Mouse (Mus musculus): ENCODE data around the gene Igsf11. TPM values are rescaled to one million over a fixed set of nuclear protein-coding genes. Genes with fewer than 3 reads are reported as not detected.

The Igsf11 gene
- polyA plus RNA-seq, 1 experiment from 2014 or later, result 2.5 TPM

GRCm38 (mm10) chr16:39056961-39057360, 164.5 kb downstream of the Igsf11 start:
- no peak overlapping the region for H3K9ac ChIP-seq (replicated peaks; ENCODE audit: low read length)
- DNase-seq, result no peak
- no peaks in the 10 kb centered on the region for H3K4me1 ChIP-seq (ENCODE audit: control insufficient read depth, insufficient read depth, low read length)
- ATAC-seq (ENCODE audit: low FRiP score, low TSS enrichment), result no peak
- H3K27ac ChIP-seq (replicated peaks; ENCODE audit: low read depth, low read length), result no peak overlapping the region
- no peaks in the 10 kb centered on the region for H3K9me3 ChIP-seq (ENCODE audit: control insufficient read depth, low read length)
- H3K36me3 ChIP-seq (ENCODE audit: control insufficient read depth, insufficient read depth, low read length), result no peaks in the 10 kb centered on the region
- H3K27me3 ChIP-seq (ENCODE audit: control insufficient read depth, insufficient read depth, low read length), result no peaks in the 10 kb centered on the region
- H3K4me3 ChIP-seq (replicated peaks; ENCODE audit: low read depth, low read length), result no peak overlapping the region
- WGBS, result 84% methylated on average over 12 of the region's 12 CpGs
- no peak overlapping the region for H3K4me2 ChIP-seq (ENCODE audit: low read length)

DNA sequence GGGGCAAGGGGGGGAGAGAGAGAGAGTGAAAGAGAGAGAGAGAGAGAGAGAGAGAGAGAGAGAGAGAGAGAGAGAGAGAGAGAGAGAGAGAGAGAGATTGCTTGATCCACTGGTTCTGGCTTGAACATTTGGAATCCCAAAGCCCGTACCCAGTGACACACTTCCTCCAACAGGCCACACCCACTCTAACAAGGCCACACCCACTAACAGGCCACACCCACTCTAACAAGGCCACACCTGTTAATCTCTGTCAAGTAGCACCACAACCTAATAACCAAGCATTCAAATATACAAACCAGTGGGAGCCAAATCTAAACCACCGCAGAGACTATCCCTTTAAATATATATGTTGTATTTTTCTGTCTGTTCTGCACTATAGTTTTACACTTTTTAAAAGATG, 166.4 kb downstream of the Igsf11 start:
- Histone ChIP-seq H3K27me3 (ENCODE audit: control insufficient read depth, insufficient read depth, low read length) (no peaks in the 10 kb centered on the region), H3K36me3 (ENCODE audit: control insufficient read depth, insufficient read depth, low read length) (no peaks in the 10 kb centered on the region), H3K4me2 (ENCODE audit: low read length) (no peak overlapping the region), H3K4me3 (replicated peaks; ENCODE audit: low read depth, low read length) (no peak overlapping the region), H3K9ac (replicated peaks; ENCODE audit: low read length) (no peak overlapping the region), H3K9me3 (ENCODE audit: control insufficient read depth, low read length) (no peaks in the 10 kb centered on the region), H3K27ac (replicated peaks; ENCODE audit: low read depth, low read length) (no peak overlapping the region), H3K4me1 (ENCODE audit: control insufficient read depth, insufficient read depth, low read length) (no peaks in the 10 kb centered on the region)
- ATAC-seq (ENCODE audit: low FRiP score, low TSS enrichment) (no peak), DNase-seq (no peak)
- WGBS, result 94% methylated on average over 2 of the region's 2 CpGs

- WGBS, result 38% methylated on average over 5 of the region's 5 CpGs
These were observed 170.1 kb downstream of the Igsf11 start for GRCm38 (mm10) chr16:39062596-39062995.

DNA sequence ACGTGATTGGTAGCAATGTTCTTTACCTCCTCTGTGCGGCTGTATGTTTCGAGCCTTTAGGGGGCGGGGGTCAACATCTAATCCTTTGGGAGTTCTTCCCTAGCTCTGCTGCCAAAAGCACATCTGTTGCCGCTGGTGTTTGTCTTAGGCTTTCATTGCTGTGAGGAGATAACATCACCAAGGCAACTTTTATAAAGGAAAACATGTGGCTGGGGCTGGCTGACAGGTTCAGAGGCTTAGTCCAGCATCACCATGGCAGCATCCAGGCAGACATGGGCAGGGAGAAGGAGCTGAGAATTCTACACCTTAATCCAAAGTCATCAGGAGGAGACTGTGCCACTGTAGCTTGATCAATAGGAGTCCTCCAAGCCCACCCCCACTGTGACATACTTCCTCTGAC, 173.1 kb downstream of the Igsf11 start:
- DNase-seq (no peak), ATAC-seq (ENCODE audit: low FRiP score, low TSS enrichment) (no peak)
- H3K36me3 ChIP-seq (ENCODE audit: control insufficient read depth, insufficient read depth, low read length), result no peaks in the 10 kb centered on the region
- 21% methylated on average over 5 of the region's 5 CpGs for WGBS
- no peak overlapping the region for H3K4me3 ChIP-seq (replicated peaks; ENCODE audit: low read depth, low read length)
- no peaks in the 10 kb centered on the region for H3K9me3 ChIP-seq (ENCODE audit: control insufficient read depth, low read length)
- no peaks in the 10 kb centered on the region for H3K27me3 ChIP-seq (ENCODE audit: control insufficient read depth, insufficient read depth, low read length)
- no peak overlapping the region for H3K9ac ChIP-seq (replicated peaks; ENCODE audit: low read length)
- no peak overlapping the region for H3K4me2 ChIP-seq (ENCODE audit: low read length)
- H3K4me1 ChIP-seq (ENCODE audit: control insufficient read depth, insufficient read depth, low read length), result 0 out of 2 replicates have a peak, but pooled peaks cover 6% of the 10 kb centered on the region
- H3K27ac ChIP-seq (replicated peaks; ENCODE audit: low read depth, low read length), result no peak overlapping the region

More at GRCm38 (mm10) chr16:39062596-39062995, 170.1 kb downstream of the Igsf11 start:
- H3K27me3 ChIP-seq (ENCODE audit: control insufficient read depth, insufficient read depth, low read length), result no peaks in the 10 kb centered on the region
- H3K4me2 ChIP-seq (ENCODE audit: low read length), result no peak overlapping the region
- H3K36me3 ChIP-seq (ENCODE audit: control insufficient read depth, insufficient read depth, low read length), result no peaks in the 10 kb centered on the region
- H3K9ac ChIP-seq (replicated peaks; ENCODE audit: low read length), result no peak overlapping the region
- ATAC-seq (ENCODE audit: low FRiP score, low TSS enrichment) (no peak), DNase-seq (peak; percentile 85)
- no peak overlapping the region for H3K4me3 ChIP-seq (replicated peaks; ENCODE audit: low read depth, low read length)
- no peaks in the 10 kb centered on the region for H3K9me3 ChIP-seq (ENCODE audit: control insufficient read depth, low read length)
- H3K4me1 ChIP-seq (ENCODE audit: control insufficient read depth, insufficient read depth, low read length), result 0 out of 2 replicates have a peak, but pooled peaks cover 6% of the 10 kb centered on the region
- no peak overlapping the region for H3K27ac ChIP-seq (replicated peaks; ENCODE audit: low read depth, low read length)

DNA sequence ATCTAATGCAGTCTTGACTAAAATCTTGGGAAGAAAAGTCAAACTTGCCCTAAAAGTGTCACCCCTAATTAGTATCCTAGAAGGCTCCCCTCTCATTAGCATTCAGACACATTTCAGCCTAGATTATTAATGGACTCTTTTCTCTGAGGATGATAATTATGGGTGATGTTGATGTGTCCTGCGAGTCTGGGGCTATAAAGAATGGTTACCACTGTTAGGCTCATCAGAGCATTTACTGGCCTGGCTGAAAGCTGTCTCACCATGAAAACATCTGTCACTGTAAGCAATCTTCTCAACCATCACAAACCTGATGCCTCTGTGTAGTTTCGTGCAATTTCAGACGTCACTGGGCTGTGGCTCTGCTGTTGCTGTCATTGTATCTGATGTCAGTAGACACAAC, 179.0 kb downstream of the Igsf11 start:
- Histone ChIP-seq H3K27me3 (ENCODE audit: control insufficient read depth, insufficient read depth, low read length) (no peaks in the 10 kb centered on the region), H3K27ac (replicated peaks; ENCODE audit: low read depth, low read length) (0 out of 2 replicates have a peak overlapping the region, but pooled peaks have one; percentile 13), H3K9ac (replicated peaks; ENCODE audit: low read length) (no peak overlapping the region), H3K4me1 (ENCODE audit: control insufficient read depth, insufficient read depth, low read length) (no peaks in the 10 kb centered on the region), H3K4me3 (replicated peaks; ENCODE audit: low read depth, low read length) (no peak overlapping the region), H3K9me3 (ENCODE audit: control insufficient read depth, low read length) (no peaks in the 10 kb centered on the region), H3K4me2 (ENCODE audit: low read length) (no peak overlapping the region), H3K36me3 (ENCODE audit: control insufficient read depth, insufficient read depth, low read length) (no peaks in the 10 kb centered on the region)
- DNase-seq (no peak), ATAC-seq (ENCODE audit: low FRiP score, low TSS enrichment) (no peak)
- 65% methylated on average over 3 of the region's 3 CpGs for WGBS

Other genes with a start within 250 kb of the Igsf11 start
- gene Arhgap31, start 179.4 kb upstream of the Igsf11 start, polyA plus RNA-seq (2014; fragmentation: Nextera tagmentation; extraction: Ambion mirVana), result 2.0 and 6.3 TPM in 2 replicates
- gene B4galt4, start 150.4 kb upstream of the Igsf11 start, polyA plus RNA-seq (2014; fragmentation: Nextera tagmentation; extraction: Ambion mirVana), result 29.6 and 31.9 TPM in 2 replicates
- 0.36 TPM in 1 of 2 replicates, not detected in the other for gene Upk1b, start 92.3 kb upstream of the Igsf11 start, polyA plus RNA-seq (2014; fragmentation: Nextera tagmentation; extraction: Ambion mirVana)
- not detected in 2 replicates for gene 4930435E12Rik, start 63.9 kb upstream of the Igsf11 start, polyA plus RNA-seq (2014; fragmentation: Nextera tagmentation; extraction: Ambion mirVana)

Measured in midbrain, embryonic 14.5 days (tissue).